Mouse (Mus musculus) neural tube, embryonic 11.5 days (tissue): ENCODE data around the gene Bpifb9a. TPM values are rescaled to one million over a fixed set of nuclear protein-coding genes. Genes with fewer than 3 reads are reported as not detected.
"Not testable (repeated sequence)": the region's sequence is repeated elsewhere in the genome, so short reads cannot be mapped to it uniquely, and the experiment has no call there.

Experiments
- ATAC-seq: fragments of 200-750 bp; cut with Nextera tagmentation; 2 replicates; pipeline ENCODE4 v1.8.0; 2017; ENCODE audit warnings: moderate number of reproducible peaks, mild to moderate bottlenecking, moderate TSS enrichment, moderate library complexity; ENCODE audit not compliant: insufficient read depth, low FRiP score, low TSS enrichment
- DNase-seq: peaks from one replicate; pipeline ENCODE4 v3.0.0-alpha.2; 2015; ENCODE audit warnings: low spot score
- H3K27ac ChIP-seq: fragments of 300-500 bp; sonication (generic); 2 replicates; pipeline ENCODE4 v1.5.1; 2014; ENCODE audit warnings: low read depth, mild to moderate bottlenecking, low read length
- H3K27me3 ChIP-seq: fragments of 300-500 bp; sonication (generic); 2 replicates; pipeline ENCODE4 v1.6.1; 2014; ENCODE audit warnings: mild to moderate bottlenecking, low read length, mixed read lengths; ENCODE audit not compliant: control insufficient read depth, insufficient read depth
- H3K36me3 ChIP-seq: fragments of 300-500 bp; sonication (generic); 2 replicates; pipeline ENCODE4 v1.6.1; 2014; ENCODE audit warnings: mild to moderate bottlenecking, low read length, moderate library complexity, mixed read lengths; ENCODE audit not compliant: control insufficient read depth, insufficient read depth
- H3K4me1 ChIP-seq: fragments of 300-500 bp; sonication (generic); 2 replicates; pipeline ENCODE4 v1.6.1; 2014; ENCODE audit warnings: low read length, mixed read lengths; ENCODE audit not compliant: control insufficient read depth, insufficient read depth
- H3K4me2 ChIP-seq: fragments of 300-500 bp; sonication (generic); 2 replicates; pipeline ENCODE4 v1.6.1; 2014; ENCODE audit warnings: low read depth, mild to moderate bottlenecking, moderate library complexity
- H3K4me3 ChIP-seq: fragments of 300-500 bp; sonication (generic); 2 replicates; pipeline ENCODE4 v1.5.1; 2014; ENCODE audit warnings: low read depth, low read length
- H3K9ac ChIP-seq: fragments of 300-500 bp; sonication (generic); 2 replicates; pipeline ENCODE4 v1.6.1; 2014; ENCODE audit warnings: mild to moderate bottlenecking, low read length
- H3K9me3 ChIP-seq: fragments of 300-500 bp; sonication (generic); 2 replicates; pipeline ENCODE4 v1.6.1; 2016; ENCODE audit warnings: low read length; ENCODE audit not compliant: control insufficient read depth
- WGBS: fragments of 180-500 bp; shearing (Covaris S2); extraction: QIAGEN DNeasy Blood & Tissue Kit; methylation state at CpG from one replicate; pipeline ENCODE4 v1.1.7; 2014; 5-methylcytosine and 5-hydroxymethylcytosine counted together
- polyA plus RNA-seq: library from polyadenylated mRNA; unstranded; fragments of >200 nt; fragmentation: Nextera tagmentation; extraction: Ambion mirVana; gene quantifications from 2 replicates; pipeline ENCODE4 v1.2.1, GENCODE M21; 2014

The Bpifb9a gene
- polyA plus RNA-seq, 1 experiment from 2014 or later, result not detected

GRCm38 (mm10) chr2:154291866-154292265, 34.2 kb downstream of the Bpifb9a start:
- not testable (repeated sequence) for H3K27ac ChIP-seq, ATAC-seq, H3K4me3 ChIP-seq, H3K9me3 ChIP-seq, H3K4me2 ChIP-seq, H3K27me3 ChIP-seq, H3K36me3 ChIP-seq, H3K9ac ChIP-seq, DNase-seq, H3K4me1 ChIP-seq
- 84% methylated on average over 3 of the region's 3 CpGs for WGBS

GRCm38 (mm10) chr2:154292833-154293232, 35.2 kb downstream of the Bpifb9a start:
- Histone ChIP-seq H3K27ac (no peak overlapping the region), H3K36me3 (no peaks in the 10 kb centered on the region), H3K4me3 (no peak overlapping the region), H3K4me2 (no peak overlapping the region), H3K27me3 (no peaks in the 10 kb centered on the region), H3K4me1 (no peaks in the 10 kb centered on the region), H3K9ac (no peak overlapping the region), H3K9me3 (no peaks in the 10 kb centered on the region)
- WGBS, result 74% methylated on average over 1 of the region's 1 CpGs
- DNase-seq, result no peak
- ATAC-seq, result no peak

GRCm38 (mm10) chr2:154294746-154295145, 37.1 kb downstream of the Bpifb9a start:
- H3K4me3 ChIP-seq, ATAC-seq, H3K9me3 ChIP-seq, H3K27me3 ChIP-seq, H3K4me1 ChIP-seq, H3K4me2 ChIP-seq, H3K27ac ChIP-seq, H3K36me3 ChIP-seq, H3K9ac ChIP-seq: not testable (repeated sequence)
- DNase-seq, result peak; percentile 64
- 2% methylated on average over 9 of the region's 10 CpGs for WGBS

GRCm38 (mm10) chr2:154300496-154300895, 42.8 kb downstream of the Bpifb9a start:
- ATAC-seq (peak; percentile 38; the same call in 1 of the 2 replicates), DNase-seq (peak; percentile 78)
- Histone ChIP-seq H3K36me3 (no peaks in the 10 kb centered on the region), H3K4me1 (no peaks in the 10 kb centered on the region), H3K9me3 (no peaks in the 10 kb centered on the region), H3K4me2 (no peak overlapping the region), H3K4me3 (no peak overlapping the region), H3K27me3 (no peaks in the 10 kb centered on the region), H3K9ac (no peak overlapping the region), H3K27ac (no peak overlapping the region)
- 11% methylated on average over 1 of the region's 1 CpGs for WGBS

- ATAC-seq (no peak), DNase-seq (no peak)
- H3K36me3 ChIP-seq, result no peaks in the 10 kb centered on the region
- H3K4me2 ChIP-seq, result no peak overlapping the region
- H3K9me3 ChIP-seq, result no peaks in the 10 kb centered on the region
- WGBS, result 86% methylated on average over 3 of the region's 3 CpGs
- H3K9ac ChIP-seq, result no peak overlapping the region
- H3K27ac ChIP-seq, result no peak overlapping the region
- H3K4me1 ChIP-seq, result no peaks in the 10 kb centered on the region
- no peaks in the 10 kb centered on the region for H3K27me3 ChIP-seq
- H3K4me3 ChIP-seq, result no peak overlapping the region
Measured at GRCm38 (mm10) chr2:154301763-154302162, 44.1 kb downstream of the Bpifb9a start.

- not testable (repeated sequence) for H3K27me3 ChIP-seq, H3K4me2 ChIP-seq, H3K9ac ChIP-seq, H3K9me3 ChIP-seq, H3K4me1 ChIP-seq, DNase-seq, ATAC-seq, H3K4me3 ChIP-seq, H3K27ac ChIP-seq, H3K36me3 ChIP-seq
- 82% methylated on average over 1 of the region's 3 CpGs for WGBS
Measured at GRCm38 (mm10) chr2:154304604-154305003, 47.0 kb downstream of the Bpifb9a start.

- not testable (repeated sequence) for H3K4me3 ChIP-seq, ATAC-seq, H3K4me2 ChIP-seq
Measured at GRCm38 (mm10) chr2:154306927-154307326, 49.3 kb downstream of the Bpifb9a start, which contains the start of gene Bpifb9b. TSS of gene Bpifb9b (plus strand) at chr2:154307227.

GRCm38 (mm10) chr2:154313771-154314170, 56.1 kb downstream of the Bpifb9a start:
- not testable (repeated sequence) for ATAC-seq, H3K27me3 ChIP-seq, H3K27ac ChIP-seq, H3K9me3 ChIP-seq, H3K4me3 ChIP-seq, DNase-seq, H3K4me1 ChIP-seq, H3K9ac ChIP-seq, H3K4me2 ChIP-seq, H3K36me3 ChIP-seq
- 74% methylated on average over 3 of the region's 5 CpGs for WGBS

More at GRCm38 (mm10) chr2:154306927-154307326, 49.3 kb downstream of the Bpifb9a start, which contains the start of gene Bpifb9b:
- H3K36me3 ChIP-seq, H3K27me3 ChIP-seq, DNase-seq, H3K27ac ChIP-seq, H3K9ac ChIP-seq, H3K9me3 ChIP-seq, H3K4me1 ChIP-seq: not testable (repeated sequence)
- WGBS, result 76% methylated on average over 4 of the region's 4 CpGs
